Mouse (Mus musculus): ENCODE data around the gene Inpp5d.
"Not testable (repeated sequence)": the region's sequence is repeated elsewhere in the genome, so short reads cannot be mapped to it uniquely, and the experiment has no call there.

The Inpp5d gene

DNA sequence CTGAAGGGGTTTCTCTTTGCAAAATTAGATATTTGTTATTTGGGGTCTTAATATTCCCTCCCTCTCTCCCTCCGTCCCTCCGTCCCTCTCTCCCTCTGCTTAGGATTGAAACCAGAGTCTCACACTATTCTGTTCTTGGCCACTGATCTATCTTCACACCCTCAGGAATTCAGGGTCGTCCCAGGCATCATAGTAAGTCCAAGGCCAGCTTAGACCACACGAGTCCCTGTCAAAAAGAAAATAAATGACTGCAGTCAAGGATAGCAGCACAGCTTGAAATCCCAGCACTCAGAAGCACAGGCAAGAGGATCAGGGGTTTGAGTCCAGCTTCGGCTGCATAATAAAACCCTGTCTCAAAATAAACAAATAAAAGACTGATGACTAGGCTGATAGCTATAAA lies 35.0 kb downstream of the Inpp5d start:
- DNase-seq (ENCODE audit: extremely low spot score) = no peak

DNA sequence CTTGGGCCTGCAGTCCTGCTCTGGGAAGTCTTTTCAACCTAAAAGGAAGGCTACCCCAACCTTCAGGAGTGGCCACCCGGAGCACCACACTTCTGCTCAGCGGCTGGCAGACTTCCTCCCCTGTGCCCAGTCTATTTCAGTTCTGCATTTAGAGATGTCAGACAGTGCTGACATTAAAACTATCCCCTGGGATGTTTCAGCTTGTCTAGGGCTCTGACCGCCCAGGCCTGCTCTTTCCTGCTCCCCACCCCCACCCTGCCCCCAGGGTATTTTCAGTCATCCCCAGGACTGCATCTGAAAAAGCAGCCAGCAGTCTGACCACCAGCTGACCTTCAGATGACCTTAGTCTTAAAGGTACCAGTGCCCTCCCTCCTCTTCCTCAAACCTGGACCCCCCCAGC lies 38.0 kb downstream of the Inpp5d start:
- DNase-seq (ENCODE audit: extremely low spot score) = no peak

DNA sequence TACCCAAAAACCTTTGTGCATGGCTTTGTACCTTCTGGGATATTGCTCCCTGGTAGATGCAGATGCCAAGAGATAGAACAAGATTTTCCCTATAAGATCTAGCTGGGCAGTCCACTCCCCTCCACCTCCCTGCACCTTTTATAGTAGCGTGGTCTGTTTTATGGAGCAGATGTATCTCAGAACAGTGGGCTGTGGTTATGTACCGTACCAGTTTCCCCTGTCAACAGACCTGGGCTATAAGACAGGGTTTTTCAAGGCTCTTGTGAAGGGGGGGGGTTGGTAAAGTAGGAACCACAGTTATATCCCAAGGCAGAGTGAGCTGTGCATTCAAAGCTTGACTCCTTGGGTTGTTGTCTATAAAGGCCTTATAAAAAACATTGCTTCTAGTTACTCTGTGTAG lies 38.4 kb downstream of the Inpp5d start:
- no peak for DNase-seq (ENCODE audit: extremely low spot score)

DNA sequence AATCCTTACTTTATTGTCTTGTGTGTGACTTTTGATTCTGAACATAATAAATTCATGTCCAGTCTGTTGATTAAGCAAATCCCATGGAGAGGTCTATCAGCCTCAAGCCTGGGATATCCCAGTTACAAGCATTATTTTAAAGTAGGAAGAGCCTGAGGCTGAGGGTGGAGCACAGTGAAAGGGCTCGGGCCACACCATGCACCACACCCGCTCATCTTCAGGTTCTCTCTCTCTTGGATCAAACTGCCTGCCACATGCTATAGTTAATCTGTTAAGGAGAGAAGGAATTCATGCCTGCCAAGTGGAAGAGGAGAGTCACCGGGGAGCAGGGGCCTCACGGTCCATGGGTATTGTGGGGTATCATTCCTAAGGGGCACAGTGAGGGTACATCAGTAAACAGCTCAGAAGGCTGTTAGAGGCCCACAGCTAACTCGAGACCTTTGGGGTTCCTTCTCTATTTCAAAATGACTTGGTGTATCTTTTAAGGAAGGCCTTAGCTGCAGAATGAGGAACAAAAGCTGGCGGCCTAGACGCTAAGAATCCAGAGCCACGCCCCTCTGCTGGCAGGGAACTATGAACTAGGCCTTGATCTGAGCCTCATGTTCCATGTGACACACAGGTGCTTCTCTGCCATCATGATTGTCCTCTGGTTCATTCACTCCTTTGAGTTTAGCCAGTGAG lies 39.0 kb downstream of the Inpp5d start:
- no peak for DNase-seq (ENCODE audit: extremely low spot score)

DNA sequence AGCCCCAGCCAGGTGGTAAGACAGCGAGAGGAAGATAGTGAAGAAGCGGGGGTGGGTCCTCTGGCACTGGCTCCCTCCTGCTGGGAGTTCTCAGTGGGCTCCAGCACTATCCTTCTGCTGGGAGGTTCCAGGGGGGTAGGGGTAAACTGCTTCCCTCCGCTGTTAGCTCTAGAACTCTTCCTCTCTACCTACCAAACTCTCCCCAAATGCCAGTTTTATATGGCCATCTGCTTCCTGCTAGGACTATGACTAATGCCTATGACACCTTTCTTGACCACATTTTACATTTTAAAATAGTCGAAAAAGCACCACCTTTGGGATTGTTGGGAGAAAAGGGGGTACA lies 39.5 kb downstream of the Inpp5d start:
- no peak for DNase-seq (ENCODE audit: extremely low spot score)

DNA sequence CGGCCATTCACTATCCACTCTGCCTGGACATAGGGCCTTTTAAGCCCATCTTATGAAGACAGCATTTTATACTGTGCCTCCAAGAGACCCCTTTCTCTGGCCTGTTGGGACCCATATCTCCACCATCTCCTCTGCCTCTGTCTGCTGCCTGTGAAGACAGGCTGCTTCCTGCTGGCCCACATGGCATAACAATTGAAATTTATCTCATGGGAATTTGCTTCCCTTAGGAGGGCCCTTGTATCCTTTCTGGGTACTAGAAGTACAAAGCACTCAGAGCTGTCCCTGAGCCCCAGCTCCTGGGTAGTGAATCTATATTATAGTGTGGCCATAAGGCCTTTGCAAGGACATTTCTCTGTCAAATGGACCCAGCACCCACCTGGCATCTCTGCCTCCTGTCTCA lies 40.6 kb downstream of the Inpp5d start:
- no peak for DNase-seq (ENCODE audit: extremely low spot score)

DNA sequence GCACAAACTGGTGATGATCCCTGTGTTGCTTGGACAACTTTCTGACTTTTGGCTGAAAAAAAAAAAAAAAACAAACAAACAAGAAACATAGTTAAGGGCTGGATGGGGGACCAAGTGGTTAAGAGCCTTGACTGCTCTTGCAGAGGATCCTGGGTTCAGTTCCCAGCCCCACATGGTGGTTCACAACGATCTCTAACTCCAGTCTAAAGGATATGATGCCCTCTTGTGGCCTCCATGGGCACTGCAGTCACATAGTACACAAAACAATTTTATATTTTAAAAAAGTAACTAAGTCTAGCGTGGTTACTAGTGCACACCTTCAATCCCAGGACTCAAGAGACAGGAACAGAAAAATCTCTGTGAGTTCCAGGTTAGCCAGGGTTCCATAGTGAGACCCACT lies 43.9 kb downstream of the Inpp5d start:
- DNase-seq (ENCODE audit: extremely low spot score) = no peak

DNA sequence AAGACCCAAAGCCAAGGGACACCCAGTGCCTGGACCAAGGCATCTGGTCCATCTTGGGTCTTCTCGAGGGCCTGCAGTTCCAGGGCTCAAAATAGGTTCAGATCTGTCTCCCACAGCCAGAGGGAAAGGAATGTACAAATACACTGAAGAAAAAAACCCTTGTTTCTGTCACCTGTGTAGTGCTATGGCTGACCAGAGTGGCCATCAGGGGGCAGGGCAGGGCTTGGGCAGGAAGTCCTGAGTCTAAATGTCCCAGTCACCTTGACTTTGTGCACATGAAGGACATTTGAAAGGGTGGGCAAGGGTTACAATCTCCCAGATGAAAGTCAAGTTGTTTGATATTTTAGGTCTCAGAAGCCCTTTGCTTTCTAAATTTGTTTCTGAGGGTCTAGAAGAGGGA lies 46.9 kb downstream of the Inpp5d start:
- DNase-seq (ENCODE audit: extremely low spot score) = no peak

DNA sequence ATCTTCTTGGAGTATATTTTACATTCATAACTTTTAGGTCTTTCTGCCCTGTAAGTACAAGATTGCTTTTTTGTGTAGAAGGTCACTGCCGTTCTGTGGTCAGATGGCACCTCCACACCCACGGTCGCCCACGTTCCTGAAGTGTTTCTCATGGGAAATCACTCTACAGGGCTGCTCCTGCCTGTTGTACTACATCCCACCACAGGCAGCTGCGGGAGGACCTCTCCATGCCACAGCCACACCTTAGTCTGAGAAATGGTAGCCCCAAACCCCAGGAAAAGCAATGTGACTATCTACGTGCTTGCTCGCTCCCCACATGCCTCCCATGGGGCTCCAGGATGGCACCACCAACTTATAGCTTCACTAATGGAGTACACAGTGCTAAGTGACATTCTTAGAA lies 48.2 kb downstream of the Inpp5d start:
- DNase-seq (ENCODE audit: extremely low spot score) = no peak

DNA sequence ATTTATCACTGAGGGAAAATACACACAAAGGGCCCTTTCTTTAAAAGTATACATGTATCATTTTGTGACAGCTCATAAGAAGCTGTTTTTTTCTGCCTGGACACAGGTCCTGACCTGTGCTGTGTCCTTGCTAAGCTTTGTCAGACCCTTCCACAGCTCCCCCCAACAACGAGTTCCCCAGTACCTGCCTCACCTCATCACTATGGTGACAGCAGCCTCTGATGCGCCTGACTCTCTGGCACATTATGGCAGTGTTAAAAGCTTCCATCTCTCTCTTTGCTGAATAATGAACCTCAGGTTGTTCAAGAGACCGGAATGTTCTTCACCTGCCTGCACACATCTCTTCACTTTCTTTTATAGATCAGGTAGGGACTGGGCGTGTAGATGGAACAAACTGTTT lies 51.4 kb downstream of the Inpp5d start:
- DNase-seq (ENCODE audit: extremely low spot score) = no peak

DNA sequence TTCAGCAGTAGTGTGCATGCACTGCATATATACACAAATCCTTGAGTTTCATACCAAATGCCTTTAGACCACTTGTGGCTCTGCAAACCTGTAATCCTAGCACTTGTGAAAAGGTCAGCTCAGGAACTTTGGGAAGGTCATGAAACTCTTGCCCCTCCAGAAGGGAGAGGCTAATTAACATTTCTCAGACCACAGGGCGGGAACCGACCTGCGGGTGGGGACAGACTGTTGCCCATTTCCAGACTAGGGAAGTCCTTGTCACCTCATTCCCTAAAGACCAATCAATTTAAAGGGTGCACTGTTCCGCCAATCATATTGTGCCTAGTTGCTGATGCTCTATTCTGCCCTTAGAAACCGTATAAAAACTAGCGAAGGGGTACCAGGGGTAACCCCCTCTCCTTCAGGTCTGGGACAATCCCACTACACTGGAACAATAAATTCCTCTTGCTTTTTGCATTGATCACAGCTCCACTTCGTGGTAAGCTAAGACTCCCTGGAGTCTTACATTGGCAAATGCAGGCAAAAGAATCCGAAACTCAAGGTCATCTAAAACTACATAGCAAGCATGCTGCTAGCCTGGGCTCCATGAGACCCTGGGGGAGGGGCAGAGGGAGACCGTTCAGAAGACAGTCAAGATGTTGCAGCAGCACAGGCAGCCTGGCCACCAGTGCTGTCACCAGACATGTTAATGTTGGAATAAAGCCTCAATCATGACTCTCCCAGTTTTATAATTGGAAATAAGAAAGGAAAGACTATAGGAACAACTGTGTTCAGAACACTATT lies 53.9 kb downstream of the Inpp5d start:
- no peak for DNase-seq (ENCODE audit: extremely low spot score)

DNA sequence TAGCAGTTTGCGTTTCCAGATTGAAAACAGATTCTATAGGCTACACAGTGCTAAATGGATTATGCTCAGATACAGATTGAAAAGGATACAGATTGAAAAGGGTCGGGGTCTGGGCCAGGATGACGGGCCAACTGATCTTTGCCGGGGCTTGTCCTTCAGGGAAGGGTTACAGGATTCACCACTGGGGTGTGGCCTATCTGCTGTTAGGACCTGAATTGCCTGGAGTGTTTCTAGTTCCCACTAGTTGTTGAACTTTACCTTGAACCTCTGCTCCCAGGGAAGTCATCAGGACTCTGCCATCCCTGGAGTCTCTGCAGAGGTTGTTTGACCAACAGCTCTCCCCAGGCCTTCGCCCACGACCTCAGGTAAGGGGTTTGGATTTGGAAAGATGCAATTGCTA lies 55.9 kb downstream of the Inpp5d start:
- DNase-seq (ENCODE audit: extremely low spot score) = no peak

DNA sequence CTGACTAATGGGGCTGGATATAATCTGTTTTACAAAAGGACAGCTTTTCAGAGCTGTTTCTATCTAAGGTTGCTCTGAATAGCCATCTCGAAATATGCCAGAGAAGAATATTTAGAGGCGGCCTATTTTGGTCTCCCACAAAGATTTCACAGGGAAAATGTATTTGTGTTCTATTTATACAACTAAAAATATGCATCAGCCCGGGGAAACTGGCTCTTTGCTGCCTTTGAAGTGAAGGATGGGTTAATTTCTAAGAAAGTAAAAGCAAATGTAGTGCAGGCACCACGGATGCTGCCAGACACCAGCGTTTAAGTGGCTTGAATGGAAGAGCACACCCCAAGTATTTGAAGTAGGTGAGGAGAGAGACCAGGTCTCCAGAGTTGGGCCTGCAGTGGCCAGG lies 59.0 kb downstream of the Inpp5d start:
- no peak for DNase-seq (ENCODE audit: extremely low spot score)

DNA sequence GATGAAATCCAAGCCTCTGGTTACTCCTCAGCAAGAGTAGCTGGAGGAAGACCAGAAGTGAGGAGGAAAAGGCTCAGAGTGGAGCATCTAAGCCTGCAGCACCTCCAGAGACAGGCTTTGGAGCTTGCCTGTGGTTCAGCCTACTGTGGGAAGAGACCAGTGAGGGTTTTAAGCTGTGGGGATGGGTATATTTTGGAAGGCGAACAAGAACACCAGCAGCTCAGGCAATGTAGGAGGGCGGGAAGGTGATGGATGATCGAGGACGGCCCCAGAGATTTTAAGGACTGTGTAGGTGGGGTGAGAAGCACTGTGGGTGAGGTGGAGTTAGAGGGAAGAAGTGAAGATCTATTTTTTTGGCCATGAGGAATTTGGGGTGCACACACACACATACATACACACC lies 60.8 kb downstream of the Inpp5d start:
- DNase-seq (ENCODE audit: extremely low spot score) = no peak

DNA sequence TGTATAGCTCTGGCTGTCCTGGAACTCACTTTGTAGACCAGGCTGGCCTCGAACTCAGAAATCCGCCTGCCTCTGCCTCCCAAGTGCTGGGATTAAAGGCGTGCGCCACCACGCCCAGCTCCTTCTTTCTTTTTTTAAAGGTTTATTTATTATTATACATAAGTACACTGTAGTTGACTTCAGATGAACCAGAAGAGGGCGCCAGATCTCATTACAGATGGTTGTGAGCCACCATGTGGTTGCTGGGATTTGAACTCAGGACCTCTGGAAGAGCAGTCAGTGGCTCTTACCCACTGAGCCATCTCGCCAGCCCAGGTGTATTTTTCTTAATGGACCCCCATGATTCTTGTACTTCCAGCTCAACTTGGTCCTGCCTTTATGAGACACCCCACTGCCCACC lies 62.4 kb downstream of the Inpp5d start:
- DNase-seq (ENCODE audit: extremely low spot score) = not testable (repeated sequence)

DNA sequence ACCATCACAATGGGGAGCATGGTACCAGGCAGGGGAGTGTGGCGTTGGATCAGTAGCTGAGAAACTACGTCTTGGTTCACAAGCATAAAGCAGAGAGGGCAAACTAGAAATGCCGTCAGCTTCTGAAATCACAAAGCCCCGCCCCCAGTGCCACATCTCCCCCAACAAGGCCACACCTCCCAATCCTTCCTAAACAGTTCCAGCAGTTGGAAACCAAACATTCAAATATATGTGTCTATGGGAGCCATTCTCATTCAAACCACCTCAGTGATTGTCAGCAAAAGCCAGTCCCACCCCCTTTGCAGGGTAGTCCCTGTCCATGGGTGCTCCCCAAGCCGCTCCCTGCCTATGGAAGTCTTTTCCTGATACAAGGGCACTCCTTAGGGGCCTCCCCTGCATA lies 64.0 kb downstream of the Inpp5d start:
- DNase-seq (ENCODE audit: extremely low spot score) = no peak

DNA sequence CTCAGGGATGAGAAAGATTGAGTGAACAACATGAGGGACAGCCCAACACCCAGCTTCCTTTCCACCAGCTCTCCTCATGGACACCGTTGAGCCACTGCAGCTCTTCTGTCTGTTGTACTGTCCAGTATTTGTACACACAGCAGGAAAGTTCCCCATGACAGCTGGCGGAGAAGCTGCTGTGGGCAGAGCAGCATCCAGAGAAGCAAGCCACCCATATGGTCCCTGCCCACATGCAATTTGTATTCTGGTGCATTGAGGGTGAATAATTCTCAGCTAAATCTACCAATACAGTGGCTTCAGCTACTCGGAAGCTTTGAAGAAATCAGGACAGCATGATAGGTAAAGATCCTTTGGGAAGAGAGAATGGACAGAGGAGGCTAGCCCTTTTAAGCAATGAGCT lies 64.7 kb downstream of the Inpp5d start:
- no peak for DNase-seq (ENCODE audit: extremely low spot score)

DNA sequence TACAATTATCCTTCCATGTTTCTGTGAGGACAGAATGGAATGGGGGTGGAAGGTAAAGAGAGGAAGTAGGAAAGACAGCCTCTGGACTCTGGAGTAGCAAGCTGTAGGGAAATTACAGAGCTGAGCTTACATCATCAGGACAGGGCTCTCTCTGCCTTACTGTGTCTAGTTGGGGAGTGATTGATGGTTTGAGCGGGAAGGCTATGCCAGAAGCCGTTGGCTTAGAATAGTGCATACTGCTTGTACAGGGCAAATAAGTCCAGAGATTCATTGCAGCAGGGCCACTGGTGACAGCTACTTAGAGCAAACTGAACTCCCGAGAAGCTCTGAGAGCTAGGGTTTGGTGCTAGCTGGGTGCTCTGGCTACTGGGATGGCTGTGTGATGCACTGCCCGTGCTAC lies 66.2 kb downstream of the Inpp5d start:
- DNase-seq (ENCODE audit: extremely low spot score) = no peak

DNA sequence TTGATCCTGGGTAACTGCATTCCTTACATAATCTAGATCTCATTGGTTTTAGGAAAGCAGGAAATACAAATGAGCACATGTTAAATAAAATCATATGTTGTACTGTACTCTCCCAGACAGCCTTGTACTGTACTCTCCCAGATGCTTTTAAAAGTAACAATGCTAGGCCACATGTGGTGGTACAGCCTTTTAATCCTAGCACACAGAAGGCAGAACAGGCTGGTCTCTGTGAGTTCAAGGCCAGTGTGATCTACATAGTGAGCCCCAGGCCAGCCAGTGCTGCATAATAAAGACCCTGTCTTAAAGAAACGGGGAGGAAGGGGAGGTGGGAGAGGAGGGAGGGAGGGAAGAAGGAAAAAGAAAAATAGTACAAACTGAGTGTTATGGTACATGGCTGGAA lies 66.9 kb downstream of the Inpp5d start:
- no peak for DNase-seq (ENCODE audit: extremely low spot score)

DNA sequence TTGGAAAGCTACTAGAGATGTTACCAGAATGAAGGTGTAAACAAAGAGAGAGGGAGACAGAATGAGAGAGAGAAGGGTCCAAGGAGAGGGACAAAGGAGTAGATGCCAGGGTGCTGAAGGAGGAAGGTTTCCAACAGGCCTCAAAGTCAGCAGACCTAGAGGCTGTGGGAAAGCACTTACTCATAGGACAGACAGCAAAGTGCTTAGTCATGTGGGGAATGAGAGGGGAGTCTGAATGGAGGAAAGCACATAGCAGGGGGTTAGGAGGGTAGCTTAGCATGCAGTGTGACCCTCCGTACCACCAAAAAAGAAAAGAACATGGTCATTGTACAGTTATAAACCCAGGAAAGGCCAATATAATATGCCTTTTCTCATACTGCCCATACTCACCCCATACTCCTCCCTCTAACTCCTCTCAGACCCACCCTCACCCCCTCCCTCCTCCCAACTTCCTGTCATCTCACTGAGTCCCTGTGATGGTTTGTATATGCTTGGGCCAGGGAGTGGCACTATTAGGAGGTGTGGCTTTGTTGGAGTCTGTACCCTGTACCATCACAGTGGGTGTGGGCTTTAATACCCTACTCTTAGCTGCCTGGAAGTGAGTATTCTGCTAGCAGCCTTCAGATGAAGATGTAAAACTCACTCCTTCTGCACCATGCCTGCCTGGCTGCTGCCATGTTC lies 69.7 kb downstream of the Inpp5d start:
- DNase-seq (ENCODE audit: extremely low spot score) = no peak

DNA sequence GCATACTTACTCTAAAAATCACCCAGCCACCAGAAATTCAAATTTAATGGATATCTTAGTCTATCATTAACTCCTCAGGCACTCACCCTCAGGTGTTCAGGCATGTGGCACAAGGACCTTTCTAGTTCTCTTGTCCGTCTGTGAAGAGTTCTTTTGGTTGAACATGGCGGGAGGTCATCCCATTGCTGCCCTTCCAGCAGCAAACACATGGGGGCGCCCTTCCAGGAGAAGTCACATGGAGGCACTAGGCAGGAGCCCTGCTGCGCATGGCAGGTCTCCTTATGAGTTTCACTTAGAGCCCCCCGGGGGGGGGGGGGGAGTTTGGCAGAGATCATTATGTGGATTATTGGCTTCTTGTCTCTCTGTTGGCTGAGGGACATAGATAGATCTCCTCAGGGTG lies 76.2 kb downstream of the Inpp5d start:
- peak; percentile 7 for DNase-seq (ENCODE audit: extremely low spot score)

DNA sequence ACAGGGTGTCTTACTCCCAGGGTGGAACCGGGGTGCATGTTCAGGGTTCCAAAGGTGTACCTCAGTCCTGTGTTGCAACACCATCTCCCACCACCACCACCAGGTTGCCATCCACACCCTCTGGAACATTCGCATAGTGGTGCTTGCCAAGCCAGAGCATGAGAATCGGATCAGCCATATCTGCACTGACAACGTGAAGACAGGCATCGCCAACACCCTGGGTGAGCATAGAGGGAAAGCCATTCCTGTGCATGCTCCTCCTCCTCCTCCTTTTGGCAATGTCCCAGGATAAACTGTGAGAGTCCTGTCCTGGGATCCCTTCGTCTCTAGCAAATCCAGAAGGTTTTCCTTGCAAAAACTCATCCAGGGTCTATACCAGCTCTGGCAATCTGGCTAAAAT lies 77.9 kb downstream of the Inpp5d start:
- no peak for DNase-seq (ENCODE audit: extremely low spot score)

DNA sequence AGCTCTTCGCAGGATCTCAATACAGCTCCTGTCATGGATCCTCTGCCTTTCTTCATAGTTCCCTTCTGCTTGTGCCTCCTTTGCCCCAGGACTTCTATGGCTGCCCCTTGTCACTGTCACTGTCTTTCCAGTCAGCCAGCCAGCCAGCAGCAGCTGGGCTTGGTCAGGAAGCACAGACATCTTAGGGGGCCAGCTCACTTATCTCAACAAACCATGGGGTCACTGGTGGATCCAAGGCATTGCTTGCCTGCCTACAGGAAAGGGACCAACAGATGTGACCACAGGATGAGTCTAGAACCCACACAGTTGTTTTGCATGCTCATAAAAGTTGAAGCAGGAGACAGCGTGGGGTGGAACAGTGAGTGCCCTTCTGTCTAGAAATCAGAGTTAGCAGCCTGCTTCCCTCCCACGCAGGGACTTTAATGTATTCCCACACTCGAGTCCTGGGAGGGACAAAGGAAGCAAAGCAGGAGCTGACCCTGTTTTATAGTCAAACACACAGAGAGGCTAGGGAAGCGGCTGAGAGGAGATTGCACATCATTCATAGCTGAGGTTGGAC lies 79.9 kb downstream of the Inpp5d start:
- DNase-seq (ENCODE audit: extremely low spot score) = no peak
